Mouse (Mus musculus): Measurements from ENCODE around the gene Cuedc1.

Gene Cuedc1

GRCm38 (mm10) chr11:88227001-88227957 is 129.4 kb downstream of the Cuedc1 start:
- ATAC-seq (ENCODE audit: insufficient number of reproducible peaks, low FRiP score, low TSS enrichment) = no peak

- no peak for ATAC-seq (ENCODE audit: insufficient number of reproducible peaks, low FRiP score, low TSS enrichment)
These were observed 133.4 kb downstream of the Cuedc1 start for GRCm38 (mm10) chr11:88231213-88231790.

- no peak for ATAC-seq (ENCODE audit: insufficient number of reproducible peaks, low FRiP score, low TSS enrichment)
These were observed 135.9 kb downstream of the Cuedc1 start for GRCm38 (mm10) chr11:88233528-88234427.

- ATAC-seq (ENCODE audit: insufficient number of reproducible peaks, low FRiP score, low TSS enrichment) = no peak
These were observed 136.9 kb downstream of the Cuedc1 start for GRCm38 (mm10) chr11:88234789-88235188.

- no peak for ATAC-seq (ENCODE audit: insufficient number of reproducible peaks, low FRiP score, low TSS enrichment)
These were observed 137.7 kb downstream of the Cuedc1 start for GRCm38 (mm10) chr11:88235221-88236203.

DNA sequence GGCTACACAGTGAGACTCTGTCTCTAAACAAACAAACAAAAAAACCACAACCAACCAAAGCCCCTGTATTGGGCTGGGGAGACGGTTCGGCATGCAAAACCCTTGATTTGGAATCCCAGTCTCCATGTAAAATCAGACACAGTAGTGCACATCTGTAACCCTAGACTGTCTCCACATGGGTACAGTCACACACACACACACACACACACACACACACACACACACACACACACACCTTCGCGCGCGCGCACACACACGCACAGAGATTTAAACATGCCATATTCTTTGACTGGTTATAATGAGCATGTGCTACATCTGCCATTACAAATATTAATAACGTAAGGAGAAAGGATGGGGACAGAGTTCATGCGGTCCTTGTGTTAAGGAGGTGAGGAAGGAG is 142.4 kb downstream of the Cuedc1 start:
- no peak for ATAC-seq (ENCODE audit: insufficient number of reproducible peaks, low FRiP score, low TSS enrichment)

- no peak for ATAC-seq (ENCODE audit: insufficient number of reproducible peaks, low FRiP score, low TSS enrichment)
These were observed 143.0 kb downstream of the Cuedc1 start for GRCm38 (mm10) chr11:88240736-88241353.

- ATAC-seq (ENCODE audit: insufficient number of reproducible peaks, low FRiP score, low TSS enrichment) = no peak
These were observed 143.8 kb downstream of the Cuedc1 start for GRCm38 (mm10) chr11:88241468-88242301.

All from cerebellum, adult (tissue).